Mouse (Mus musculus) forebrain, embryonic 16.5 days (tissue): ENCODE results near the gene Abhd14a. TPM values are rescaled to one million over a fixed set of nuclear protein-coding genes. Genes with fewer than 3 reads are reported as not detected.

Experiments used
- ATAC-seq: fragments of 200-750 bp; cut with Nextera tagmentation; 2 replicates; pipeline ENCODE4 v1.8.0; 2017; ENCODE audit warnings: mild to moderate bottlenecking, moderate library complexity
- H3K27ac ChIP-seq: fragments of 300-500 bp; sonication (generic); 2 replicates; pipeline ENCODE4 v1.5.1; 2014; ENCODE audit warnings: low read length, control low read depth
- H3K27me3 ChIP-seq: fragments of 300-500 bp; sonication (generic); replicated peaks from 2 replicates; pipeline ENCODE4 v1.6.1; 2014; ENCODE audit warnings: low read length; ENCODE audit not compliant: control insufficient read depth, insufficient read depth
- H3K36me3 ChIP-seq: fragments of 300-500 bp; sonication (generic); 2 replicates; pipeline ENCODE4 v1.6.1; 2014; ENCODE audit not compliant: control insufficient read depth, insufficient read depth
- H3K4me1 ChIP-seq: fragments of 300-500 bp; sonication (generic); replicated peaks from 2 replicates; pipeline ENCODE4 v1.6.1; 2014; ENCODE audit warnings: low read length; ENCODE audit not compliant: control insufficient read depth, insufficient read depth
- H3K4me2 ChIP-seq: fragments of 300-500 bp; sonication (generic); 2 replicates; pipeline ENCODE4 v1.6.1; 2014; ENCODE audit warnings: mild to moderate bottlenecking, low read length, control low read depth
- H3K4me3 ChIP-seq: fragments of 300-500 bp; sonication (generic); replicated peaks from 2 replicates; pipeline ENCODE4 v1.5.1; 2014; ENCODE audit warnings: mild to moderate bottlenecking, low read length, control low read depth
- H3K9ac ChIP-seq: fragments of 300-500 bp; sonication (generic); replicated peaks from 2 replicates; pipeline ENCODE4 v1.6.1; 2014; ENCODE audit warnings: low read depth, low read length, control low read depth
- H3K9me3 ChIP-seq: fragments of 300-500 bp; sonication (generic); 2 replicates; pipeline ENCODE4 v1.6.1; 2016; ENCODE audit warnings: low read length; ENCODE audit not compliant: control insufficient read depth
- WGBS: fragments of 180-500 bp; shearing (Covaris S2); extraction: QIAGEN DNeasy Blood & Tissue Kit; methylation state at CpG from one replicate; pipeline ENCODE4 v1.1.7; 2014; 5-methylcytosine and 5-hydroxymethylcytosine counted together
- polyA plus RNA-seq: library from polyadenylated mRNA; unstranded; fragments of >200 nt; fragmentation: Nextera tagmentation; extraction: Ambion mirVana; gene quantifications from 2 replicates; pipeline ENCODE4 v1.2.1, GENCODE M21; 2015

Gene Abhd14a
- polyA plus RNA-seq, 1 experiment from 2014 or later: 81.9 TPM

DNA sequence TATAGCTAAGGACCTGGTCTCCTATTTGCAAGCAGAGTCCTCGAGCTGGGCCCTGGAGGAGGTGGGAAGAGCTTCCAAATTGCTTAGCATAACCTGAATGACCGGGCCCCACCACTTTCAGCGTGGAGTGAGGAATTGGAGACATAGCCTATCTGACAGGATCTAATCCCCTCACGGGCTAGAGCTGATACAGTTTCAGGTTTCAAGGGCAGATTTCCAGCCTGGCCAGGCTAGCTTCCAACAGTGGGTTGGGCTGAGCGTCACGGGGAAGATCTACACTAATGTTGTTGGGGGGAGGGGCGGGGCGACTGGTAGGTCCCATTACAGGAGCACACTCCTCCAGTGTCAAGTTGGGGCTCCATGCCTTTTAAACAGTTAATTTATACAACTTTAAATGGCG, 3.2 kb upstream of the Abhd14a start:
- H3K27ac ChIP-seq: no peak overlapping the region
- ATAC-seq: no peak
- WGBS: 23% methylated on average over 9 of the region's 9 CpGs
- H3K9ac ChIP-seq: no peak overlapping the region
- H3K27me3 ChIP-seq: no peaks in the 10 kb centered on the region
- H3K4me2 ChIP-seq: no peak overlapping the region
- no peak overlapping the region for H3K4me3 ChIP-seq
- H3K36me3 ChIP-seq: no peaks in the 10 kb centered on the region
- H3K9me3 ChIP-seq: no peaks in the 10 kb centered on the region
- peaks cover 47% of the 10 kb centered on the region for H3K4me1 ChIP-seq

DNA sequence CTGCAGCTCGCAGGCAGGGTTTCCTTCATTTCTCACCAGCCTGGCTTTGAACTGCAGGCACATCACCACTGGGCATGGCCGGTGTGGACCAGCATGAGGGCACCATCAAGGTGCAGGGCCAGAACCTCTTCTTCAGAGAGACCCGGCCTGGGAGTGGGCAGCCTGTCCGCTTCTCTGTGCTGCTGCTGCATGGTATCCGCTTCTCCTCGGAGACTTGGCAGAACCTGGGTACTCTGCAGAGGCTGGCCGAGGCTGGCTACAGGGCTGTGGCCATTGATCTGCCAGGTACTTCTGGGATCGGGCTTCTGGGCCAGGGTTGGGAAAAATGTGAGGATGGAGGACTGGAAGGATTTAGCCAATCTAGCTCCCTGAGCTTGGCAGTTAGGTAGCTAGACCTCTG, 2.5 kb upstream of the Abhd14a start:
- 92% methylated on average over 8 of the region's 8 CpGs for WGBS
- H3K36me3 ChIP-seq: no peaks in the 10 kb centered on the region
- no peak overlapping the region for H3K4me2 ChIP-seq
- H3K4me3 ChIP-seq: no peak overlapping the region
- H3K27me3 ChIP-seq: no peaks in the 10 kb centered on the region
- no peaks in the 10 kb centered on the region for H3K9me3 ChIP-seq
- H3K9ac ChIP-seq: no peak overlapping the region
- H3K4me1 ChIP-seq: peaks cover 40% of the 10 kb centered on the region
- no peak for ATAC-seq
- H3K27ac ChIP-seq: no peak overlapping the region

DNA sequence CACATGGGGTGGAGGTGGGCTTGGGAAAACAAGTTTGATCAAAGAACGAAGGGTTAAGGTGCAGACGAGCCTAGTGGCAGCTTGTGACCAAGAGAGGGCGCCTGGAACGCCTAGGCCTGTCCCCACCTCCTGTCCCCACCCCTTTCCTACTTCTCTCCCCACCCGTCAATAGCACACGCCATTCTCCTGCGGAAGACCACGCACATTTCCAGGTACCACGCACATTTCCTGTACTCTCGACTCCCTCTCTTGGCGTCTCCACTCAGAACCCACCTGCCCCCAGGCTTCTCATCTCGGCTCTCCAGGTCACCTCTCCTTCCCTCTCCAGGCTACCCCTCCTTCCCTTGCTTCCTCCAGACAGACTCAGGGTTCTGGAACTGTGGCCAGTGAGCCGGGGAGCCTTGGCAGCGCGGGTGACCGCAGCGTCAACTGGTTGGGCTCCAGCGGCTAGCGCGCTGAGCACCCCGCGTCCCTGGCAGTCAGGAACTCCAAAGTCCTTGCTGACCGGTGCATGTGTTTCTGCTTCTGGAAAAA, 1.1 kb upstream of the Abhd14a start:
- no peak overlapping the region for H3K27ac ChIP-seq
- peak; percentile 60 for ATAC-seq
- peak overlapping the region; percentile 58 for H3K9ac ChIP-seq
- H3K4me3 ChIP-seq: peak overlapping the region; percentile 44
- H3K36me3 ChIP-seq: no peaks in the 10 kb centered on the region
- no peaks in the 10 kb centered on the region for H3K9me3 ChIP-seq
- peak overlapping the region; percentile 78 for H3K4me2 ChIP-seq
- peaks cover 38% of the 10 kb centered on the region for H3K4me1 ChIP-seq
- H3K27me3 ChIP-seq: no peaks in the 10 kb centered on the region
- 1% methylated on average over 23 of the region's 23 CpGs for WGBS

DNA sequence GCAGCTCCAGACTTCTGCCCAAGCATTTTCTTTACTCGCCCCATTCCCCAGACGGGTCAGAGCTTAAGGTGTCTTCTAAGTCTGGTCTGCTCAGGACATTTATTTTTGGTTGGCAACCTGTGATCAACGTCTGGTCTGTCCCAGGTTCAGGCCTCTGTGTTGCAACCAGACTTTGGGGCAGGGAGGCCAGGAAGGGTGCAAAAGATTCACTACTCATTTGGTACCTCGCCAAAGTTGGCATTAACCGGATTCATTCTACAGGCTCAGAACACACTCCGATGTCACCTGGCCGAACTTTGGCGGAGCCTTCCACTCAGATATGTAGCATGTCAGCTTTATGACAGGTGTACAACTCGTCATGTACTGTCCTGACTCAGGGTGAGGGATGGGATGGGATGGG, 473 bp upstream of the Abhd14a start:
- Histone ChIP-seq H3K4me1 (peaks cover 35% of the 10 kb centered on the region), H3K36me3 (no peaks in the 10 kb centered on the region), H3K4me2 (peak overlapping the region; percentile 78), H3K9me3 (no peaks in the 10 kb centered on the region), H3K27me3 (no peaks in the 10 kb centered on the region), H3K4me3 (peak overlapping the region; percentile 61), H3K27ac (peak overlapping the region; percentile 43), H3K9ac (peak overlapping the region; percentile 76)
- 37% methylated on average over 9 of the region's 9 CpGs for WGBS
- ATAC-seq: 0 out of 2 replicates have a peak, but pooled peaks have one; percentile 10

DNA sequence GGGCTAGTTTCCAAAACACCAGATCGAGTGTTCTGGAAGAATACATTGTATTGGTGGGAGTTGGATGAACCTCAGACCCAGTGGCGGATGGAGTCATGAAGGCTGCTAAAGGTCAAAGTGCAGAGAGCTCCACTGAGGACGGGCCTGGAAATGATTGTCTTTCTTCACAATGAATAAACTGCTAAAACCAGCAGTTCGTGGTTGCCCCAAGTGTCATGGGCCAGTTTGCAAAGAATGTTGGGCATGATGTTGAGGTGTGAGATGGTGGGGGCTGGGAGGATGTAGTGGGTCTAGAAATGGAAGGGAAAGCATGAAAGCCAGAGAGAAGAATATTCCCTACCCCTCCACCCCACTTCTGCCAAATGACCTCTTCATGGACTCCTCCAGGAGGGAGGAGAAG, 2.6 kb downstream of the Abhd14a start:
- 87% methylated on average over 4 of the region's 4 CpGs for WGBS
- Histone ChIP-seq H3K36me3 (no peaks in the 10 kb centered on the region), H3K27ac (no peak overlapping the region), H3K4me2 (no peak overlapping the region), H3K4me3 (no peak overlapping the region), H3K9me3 (no peaks in the 10 kb centered on the region), H3K9ac (no peak overlapping the region), H3K27me3 (no peaks in the 10 kb centered on the region), H3K4me1 (peaks cover 26% of the 10 kb centered on the region)
- ATAC-seq: no peak

DNA sequence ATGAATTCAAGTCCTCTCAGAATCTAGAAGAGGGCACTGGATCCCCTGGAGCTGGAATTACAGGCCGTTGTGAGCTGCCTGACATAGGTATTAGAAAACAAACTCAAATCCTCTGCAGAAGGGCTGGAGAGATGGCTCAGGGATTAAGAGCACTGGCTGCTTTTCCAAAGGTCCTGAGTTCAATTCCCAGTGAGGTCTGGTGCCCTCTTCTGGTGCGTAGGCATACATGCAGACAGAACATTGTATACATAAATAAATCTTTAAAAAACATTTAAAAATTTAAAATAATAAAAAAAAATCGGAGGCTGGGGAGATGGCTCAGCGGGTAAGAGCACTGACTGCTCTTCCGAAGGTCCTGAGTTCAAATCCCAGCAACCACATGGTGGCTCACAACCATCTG, 4.8 kb downstream of the Abhd14a start:
- H3K9ac ChIP-seq: no peak overlapping the region
- H3K4me1 ChIP-seq: peaks cover 23% of the 10 kb centered on the region
- H3K4me3 ChIP-seq: no peak overlapping the region
- no peaks in the 10 kb centered on the region for H3K36me3 ChIP-seq
- H3K4me2 ChIP-seq: no peak overlapping the region
- H3K9me3 ChIP-seq: no peaks in the 10 kb centered on the region
- H3K27me3 ChIP-seq: no peaks in the 10 kb centered on the region
- no peak overlapping the region for H3K27ac ChIP-seq
- 78% methylated on average over 5 of the region's 5 CpGs for WGBS
- no peak for ATAC-seq

DNA sequence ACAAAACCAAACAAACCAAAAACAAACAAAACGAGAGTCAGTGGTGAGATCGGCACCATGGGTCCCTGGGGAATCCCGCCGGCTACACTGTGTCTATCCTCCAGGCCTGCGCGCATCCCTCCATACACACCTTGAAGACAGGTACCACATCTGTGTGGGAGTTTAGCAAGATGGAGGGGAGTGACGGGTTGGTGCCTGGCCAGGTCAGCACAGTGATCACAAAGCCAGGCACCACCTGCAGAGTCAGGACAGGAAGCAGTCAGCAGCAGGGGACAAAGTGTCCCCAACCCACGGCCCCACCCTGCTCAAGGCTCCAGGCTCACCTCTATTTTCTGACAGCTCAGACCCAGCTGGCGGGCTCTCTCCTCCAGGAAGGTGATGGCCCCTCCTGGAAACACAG, 10.9 kb downstream of the Abhd14a start:
- Histone ChIP-seq H3K4me3 (no peak overlapping the region), H3K9me3 (no peaks in the 10 kb centered on the region), H3K36me3 (peaks cover 10% of the 10 kb centered on the region; the same call in 1 of the 2 replicates), H3K4me1 (peaks cover 16% of the 10 kb centered on the region), H3K4me2 (no peak overlapping the region), H3K27ac (no peak overlapping the region), H3K9ac (no peak overlapping the region), H3K27me3 (no peaks in the 10 kb centered on the region)
- 85% methylated on average over 9 of the region's 9 CpGs for WGBS
- ATAC-seq: no peak

DNA sequence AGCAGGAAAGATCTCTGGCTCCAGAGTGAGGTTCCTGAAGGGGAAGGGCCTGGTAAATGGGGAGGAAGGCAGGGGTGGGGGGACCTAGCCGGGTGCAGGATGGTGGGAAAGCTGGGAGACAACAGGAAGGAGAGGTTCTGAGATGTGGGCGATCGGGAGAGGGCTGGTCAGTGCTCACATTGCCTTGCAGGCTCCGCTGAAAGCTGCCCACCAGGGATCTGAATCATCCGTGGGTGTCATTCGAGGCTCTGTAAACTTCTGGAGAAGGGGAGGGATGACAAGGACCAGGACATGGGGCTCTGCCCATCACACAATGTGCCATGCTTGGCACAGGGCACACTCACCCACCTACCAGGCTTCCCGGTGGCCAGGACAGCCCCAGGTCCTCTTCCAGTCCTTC, 14.1 kb downstream of the Abhd14a start:
- no peaks in the 10 kb centered on the region for H3K9me3 ChIP-seq
- H3K27ac ChIP-seq: no peak overlapping the region
- H3K36me3 ChIP-seq: peaks cover 10% of the 10 kb centered on the region; the same call in 1 of the 2 replicates
- 76% methylated on average over 7 of the region's 7 CpGs for WGBS
- H3K4me2 ChIP-seq: no peak overlapping the region
- no peak overlapping the region for H3K4me3 ChIP-seq
- H3K4me1 ChIP-seq: peaks cover 19% of the 10 kb centered on the region
- no peaks in the 10 kb centered on the region for H3K27me3 ChIP-seq
- no peak for ATAC-seq
- H3K9ac ChIP-seq: no peak overlapping the region

DNA sequence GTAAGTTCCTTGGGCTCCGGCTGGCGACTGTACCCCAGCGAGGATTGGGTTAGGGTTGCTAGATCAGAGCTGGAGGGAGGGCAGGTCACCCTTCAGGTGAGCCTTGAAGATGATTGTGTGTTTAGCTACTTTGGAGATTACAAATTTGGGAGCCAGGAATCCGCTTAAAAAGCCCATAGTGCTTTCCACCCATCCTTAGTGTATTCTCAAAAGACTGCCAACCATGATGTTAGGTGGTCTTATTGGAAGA, 17.5 kb downstream of the Abhd14a start:
- peak overlapping the region; percentile 67 for H3K4me3 ChIP-seq
- no peaks in the 10 kb centered on the region for H3K27me3 ChIP-seq
- H3K4me2 ChIP-seq: peak overlapping the region; percentile 69
- no peak for ATAC-seq
- H3K36me3 ChIP-seq: peaks cover 10% of the 10 kb centered on the region; the same call in 1 of the 2 replicates
- WGBS: 3% methylated on average over 4 of the region's 4 CpGs
- peak overlapping the region; percentile 88 for H3K27ac ChIP-seq
- H3K9me3 ChIP-seq: no peaks in the 10 kb centered on the region
- peaks cover 10% of the 10 kb centered on the region for H3K4me1 ChIP-seq
- H3K9ac ChIP-seq: peak overlapping the region; percentile 70
